Mouse (Mus musculus): Measurements from ENCODE around the gene Zkscan1. TPM values are rescaled to one million over a fixed set of nuclear protein-coding genes. Genes with fewer than 3 reads are reported as not detected.

The Zkscan1 gene
- total RNA-seq (2023): 29.9 TPM

GRCm38 (mm10) chr5:138084996-138085395 is at the start of gene Zkscan1:
TSS of gene Zkscan1 (plus strand) at chr5:138085084.

GRCm38 (mm10) chr5:138052894-138053293 is 32.0 kb upstream of the Zkscan1 start, which contains the start of gene Smok3c:
TSS of gene Smok3c (plus strand) at chr5:138053194.

GRCm38 (mm10) chr5:138116255-138117198 is 31.6 kb downstream of the Zkscan1 start, which contains the start of gene Zscan21:
TSS of gene Zscan21 (plus strand) at chr5:138116903.

GRCm38 (mm10) chr5:138155443-138155976 is 70.6 kb downstream of the Zkscan1 start, which contains the start of gene Zfp113:
TSS of gene Zfp113 (minus strand) at chr5:138155744.

Other genes starting within 250 kb of the Zkscan1 start
- gene Pilra, start 248.8 kb upstream of the Zkscan1 start, total RNA-seq (2023): 6.1 TPM
- 4.0 TPM for gene Pilrb1, start 227.0 kb upstream of the Zkscan1 start, total RNA-seq (2023)
- 3.1 TPM for gene Pilrb2, start 213.3 kb upstream of the Zkscan1 start, total RNA-seq (2023)
- gene Cyp3a13, start 163.5 kb upstream of the Zkscan1 start, total RNA-seq (2023): not detected
- not detected for gene Gjc3, start 122.0 kb upstream of the Zkscan1 start, total RNA-seq (2023)
- gene Azgp1, start 103.6 kb upstream of the Zkscan1 start, total RNA-seq (2023): not detected
- not detected for gene Smok3a, start 63.8 kb upstream of the Zkscan1 start, total RNA-seq (2023)
- not detected for gene Smok3b, start 63.7 kb upstream of the Zkscan1 start, total RNA-seq (2023)
- not detected for gene Smok3c, start 31.9 kb upstream of the Zkscan1 start, total RNA-seq (2023)
- gene Zscan21, start 31.8 kb downstream of the Zkscan1 start, total RNA-seq (2023): 14.7 TPM
- gene Zfp113, start 70.7 kb downstream of the Zkscan1 start, total RNA-seq (2023): 8.2 TPM
- 54.9 TPM for gene Cops6, start 76.0 kb downstream of the Zkscan1 start, total RNA-seq (2023)
- 23.3 TPM for gene Ap4m1, start 86.9 kb downstream of the Zkscan1 start, total RNA-seq (2023)
- gene Mcm7, start 87.3 kb downstream of the Zkscan1 start, total RNA-seq (2023): 83.6 TPM
- gene Taf6, start 102.4 kb downstream of the Zkscan1 start, total RNA-seq (2023): 21.1 TPM
- gene Cnpy4, start 102.4 kb downstream of the Zkscan1 start, total RNA-seq (2023): 17.2 TPM
- 1.0 TPM for gene Mblac1, start 109.2 kb downstream of the Zkscan1 start, total RNA-seq (2023)
- 0.38 TPM for gene Nxpe5, start 140.8 kb downstream of the Zkscan1 start, total RNA-seq (2023)
- 20.9 TPM for gene Lamtor4, start 170.4 kb downstream of the Zkscan1 start, total RNA-seq (2023)
- 38.4 TPM for gene BC037034, start 178.9 kb downstream of the Zkscan1 start, total RNA-seq (2023)
- gene Gal3st4, start 187.8 kb downstream of the Zkscan1 start, total RNA-seq (2023): not detected
- not detected for gene Gm43720, start 194.9 kb downstream of the Zkscan1 start, total RNA-seq (2023)
- gene Gpc2, start 194.9 kb downstream of the Zkscan1 start, total RNA-seq (2023): 1.8 TPM
- not detected for gene Stag3, start 195.2 kb downstream of the Zkscan1 start, total RNA-seq (2023)

Measured in CD4-positive naive resting alpha-beta T cell, adult 76 days (primary cell).